Mouse (Mus musculus): ENCODE results near the gene Olfr393. TPM values are rescaled to one million over a fixed set of nuclear protein-coding genes. Genes with fewer than 3 reads are reported as not detected.

Olfr393 gene
- not detected in 2 replicates for polyA plus RNA-seq (2012; rRNA removed)

- no peak for DNase-seq (ENCODE audit: low spot score)
These were observed at the start of gene Olfr393 for GRCm38 (mm10) chr11:73851354-73851753. Gene Olfr393 (minus strand): TSS chr11:73851454.

- DNase-seq (ENCODE audit: low spot score): no peak
These were observed 39.4 kb upstream of the Olfr393 start, which contains the start of gene Olfr394 for GRCm38 (mm10) chr11:73890671-73891070. Gene Olfr394 (minus strand): TSS chr11:73890771.

GRCm38 (mm10) chr11:73816949-73817348 is 34.3 kb downstream of the Olfr393 start, which contains the start of gene Olfr392:
Gene Olfr392 (minus strand): TSS chr11:73817049.
- DNase-seq (ENCODE audit: low spot score): no peak

GRCm38 (mm10) chr11:73802952-73803351 is 48.3 kb downstream of the Olfr393 start, which contains the start of gene Olfr391-ps:
Gene Olfr391-ps (minus strand): TSS chr11:73803052.
- DNase-seq (ENCODE audit: low spot score): no peak

Other genes starting within 250 kb of the Olfr393 start
- not detected in 2 replicates for gene Zfp735, start 162.7 kb downstream of the Olfr393 start, polyA plus RNA-seq (2012; rRNA removed)
- gene Olfr389, start 70.7 kb downstream of the Olfr393 start, polyA plus RNA-seq (2012; rRNA removed): not detected in 2 replicates
- gene Olfr390, start 68.5 kb downstream of the Olfr393 start, polyA plus RNA-seq (2012; rRNA removed): not detected in 2 replicates
- not detected in 2 replicates for gene Olfr391-ps, start 48.4 kb downstream of the Olfr393 start, polyA plus RNA-seq (2012; rRNA removed)
- not detected in 2 replicates for gene Olfr392, start 34.4 kb downstream of the Olfr393 start, polyA plus RNA-seq (2012; rRNA removed)
- gene Olfr394, start 39.3 kb upstream of the Olfr393 start, polyA plus RNA-seq (2012; rRNA removed): not detected in 2 replicates
- not detected in 2 replicates for gene Olfr395, start 57.8 kb upstream of the Olfr393 start, polyA plus RNA-seq (2012; rRNA removed)
- not detected in 2 replicates for gene Olfr23, start 85.2 kb upstream of the Olfr393 start, polyA plus RNA-seq (2012; rRNA removed)
- gene Olfr397, start 109.4 kb upstream of the Olfr393 start, polyA plus RNA-seq (2012; rRNA removed): not detected in 2 replicates
- not detected in 2 replicates for gene Olfr398, start 139.0 kb upstream of the Olfr393 start, polyA plus RNA-seq (2012; rRNA removed)
- not detected in 2 replicates for gene Olfr139, start 205.1 kb upstream of the Olfr393 start, polyA plus RNA-seq (2012; rRNA removed)
- not detected in 2 replicates for gene Olfr399, start 205.2 kb upstream of the Olfr393 start, polyA plus RNA-seq (2012; rRNA removed)
- gene Zfp616, start 218.5 kb upstream of the Olfr393 start, polyA plus RNA-seq (2012; rRNA removed): not detected in 2 replicates

All from urinary bladder, adult 2 months (tissue).